Mouse (Mus musculus): ENCODE data around the gene Prtg. TPM values are rescaled to one million over a fixed set of nuclear protein-coding genes. Genes with fewer than 3 reads are reported as not detected.

Prtg gene
- total and polyA plus RNA-seq, 3 experiments: not detected

GRCm38 (mm10) chr9:72825511-72825910 is 18.8 kb downstream of the Prtg start:
- H3K36me3 ChIP-seq (ENCODE audit: control insufficient read depth in 1 of 2, insufficient read depth in 2 of 2, low read length in 2 of 2): no peaks in the 10 kb centered on the region
- no peak for TF ChIP-seq SIN3A (IDR thresholded peaks at IDR 0.05; ENCODE audit: low read length)
- no peak for TF ChIP-seq USF2 (IDR thresholded peaks at IDR 0.05; ENCODE audit: borderline replicate concordance in 1 of 2, insufficient read depth in 1 of 2, low read depth in 1 of 2, low read length in 2 of 2)
- no peak for TF ChIP-seq TCF12 (IDR thresholded peaks at IDR 0.05; ENCODE audit: low read depth, low read length)
- TF ChIP-seq ZNF384 (IDR thresholded peaks at IDR 0.05; ENCODE audit: low read depth, low read length): no peak
- no peak for TF ChIP-seq ELF1 (IDR thresholded peaks at IDR 0.05; ENCODE audit: low read depth, low read length)
- no peak for TF ChIP-seq RCOR1 (IDR thresholded peaks at IDR 0.05; ENCODE audit: low read depth, low read length)
- no peak for TF ChIP-seq NELFE (IDR thresholded peaks at IDR 0.05; ENCODE audit: low read depth, low read length)
- TF ChIP-seq MAX (IDR thresholded peaks at IDR 0.05; ENCODE audit: low read length): no peak
- TF ChIP-seq GATA1 (IDR thresholded peaks at IDR 0.05; ENCODE audit: low read depth, low read length): no peak
- no peak for TF ChIP-seq E2F4 (IDR thresholded peaks at IDR 0.05; ENCODE audit: borderline replicate concordance, low read depth, low read length)
- no peak for TF ChIP-seq MYB (IDR thresholded peaks at IDR 0.05; ENCODE audit: low read depth, low read length)
- peaks cover 0 to 7% of the 10 kb centered on the region in 2 experiments; a peak in 2 of 4 replicates for H3K27me3 ChIP-seq (ENCODE audit: control insufficient read depth in 1 of 2, insufficient read depth in 2 of 2, low read length in 2 of 2)
- H3K9me3 ChIP-seq (replicated peaks; ENCODE audit: insufficient read depth, low read length): no peaks in the 10 kb centered on the region
- H3K27ac ChIP-seq (ENCODE audit: control insufficient read depth, low read depth, low read length): no peak overlapping the region
- DNase-seq (ENCODE audit: low read depth, low spot score): no peak
- H3K4me1 ChIP-seq (ENCODE audit: control insufficient read depth in 1 of 2, insufficient read depth in 2 of 2, low read length in 2 of 2): 0 out of 4 replicates have a peak, but pooled peaks cover 0 to 3% of the 10 kb centered on the region in 2 experiments
- H3K4me3 ChIP-seq (ENCODE audit: control insufficient read depth in 1 of 2, insufficient read depth in 1 of 2, low read depth in 2 of 2, low read length in 2 of 2): no peak overlapping the region
- no peak overlapping the region for H3K9ac ChIP-seq (ENCODE audit: control insufficient read depth, low read depth, low read length, poor library complexity, severe bottlenecking)
- no peaks in the 10 kb centered on the region for H3K79me2 ChIP-seq (ENCODE audit: control insufficient read depth, insufficient read depth, low read length, poor library complexity)

- DNase-seq (ENCODE audit: low read depth, low spot score): no peak
- H3K27me3 ChIP-seq (ENCODE audit: control insufficient read depth in 1 of 2, insufficient read depth in 2 of 2, low read length in 2 of 2): peaks cover 0 to 5% of the 10 kb centered on the region in 2 experiments; a peak in 2 of 4 replicates
- H3K36me3 ChIP-seq (ENCODE audit: control insufficient read depth in 1 of 2, insufficient read depth in 2 of 2, low read length in 2 of 2): no peaks in the 10 kb centered on the region
- TF ChIP-seq MAZ (IDR thresholded peaks at IDR 0.05; ENCODE audit: low read depth, low read length): no peak
- TF ChIP-seq CHD1 (IDR thresholded peaks at IDR 0.05; ENCODE audit: low read depth, low read length): no peak
- TF ChIP-seq TCF12 (IDR thresholded peaks at IDR 0.05; ENCODE audit: low read depth, low read length): no peak
- TF ChIP-seq TBP (IDR thresholded peaks at IDR 0.05; ENCODE audit: low read depth, low read length): no peak
- no peak for TF ChIP-seq MYB (IDR thresholded peaks at IDR 0.05; ENCODE audit: low read depth, low read length)
- TF ChIP-seq ZKSCAN1 (IDR thresholded peaks at IDR 0.05; ENCODE audit: low read depth, low read length): no peak
- TF ChIP-seq USF2 (IDR thresholded peaks at IDR 0.05; ENCODE audit: borderline replicate concordance in 1 of 2, insufficient read depth in 1 of 2, low read depth in 1 of 2, low read length in 2 of 2): no peak
- no peak for TF ChIP-seq HCFC1 (IDR thresholded peaks at IDR 0.05; ENCODE audit: low read depth, low read length)
- no peak overlapping the region for H3K4me3 ChIP-seq (ENCODE audit: control insufficient read depth in 1 of 2, insufficient read depth in 1 of 2, low read depth in 2 of 2, low read length in 2 of 2)
- H3K9ac ChIP-seq (ENCODE audit: control insufficient read depth, low read depth, low read length, poor library complexity, severe bottlenecking): no peak overlapping the region
- H3K9me3 ChIP-seq (replicated peaks; ENCODE audit: insufficient read depth, low read length): no peaks in the 10 kb centered on the region
- 0 out of 4 replicates have a peak, but pooled peaks cover 0 to 3% of the 10 kb centered on the region in 2 experiments for H3K4me1 ChIP-seq (ENCODE audit: control insufficient read depth in 1 of 2, insufficient read depth in 2 of 2, low read length in 2 of 2)
- H3K79me2 ChIP-seq (ENCODE audit: control insufficient read depth, insufficient read depth, low read length, poor library complexity): no peaks in the 10 kb centered on the region
- no peak overlapping the region for H3K27ac ChIP-seq (ENCODE audit: control insufficient read depth, low read depth, low read length)
Observed at GRCm38 (mm10) chr9:72825976-72826375, 19.3 kb downstream of the Prtg start.

All from MEL (cell line).